Mouse (Mus musculus) forebrain, embryonic 10.5 days (tissue): ENCODE measurements around the gene Plcb1. TPM values are rescaled to one million over a fixed set of nuclear protein-coding genes. Genes with fewer than 3 reads are reported as not detected.

Source experiments
- DNase-seq: peaks from one replicate; pipeline ENCODE4 v3.0.0-alpha.2; 2017; ENCODE audit warnings: low spot score; ENCODE audit errors: extremely low spot score
- H3K27ac ChIP-seq: fragments of 300-500 bp; sonication (generic); 2 replicates; pipeline ENCODE4 v1.5.1; 2016; ENCODE audit warnings: mild to moderate bottlenecking
- H3K27me3 ChIP-seq: fragments of 300-500 bp; sonication (generic); 2 replicates; pipeline ENCODE4 v1.6.1; 2016; ENCODE audit warnings: mild to moderate bottlenecking; ENCODE audit not compliant: poor library complexity, severe bottlenecking
- H3K36me3 ChIP-seq: fragments of 300-500 bp; sonication (generic); replicated peaks from 2 replicates; pipeline ENCODE4 v1.6.1; 2016; ENCODE audit warnings: mild to moderate bottlenecking, moderate library complexity
- H3K4me1 ChIP-seq: fragments of 300-500 bp; sonication (generic); 2 replicates; pipeline ENCODE4 v1.6.1; 2016
- H3K4me3 ChIP-seq: fragments of 300-500 bp; sonication (generic); 2 replicates; pipeline ENCODE4 v1.5.1; 2016; ENCODE audit warnings: mild to moderate bottlenecking, moderate library complexity
- H3K9me3 ChIP-seq: fragments of 300-500 bp; sonication (generic); 2 replicates; pipeline ENCODE4 v1.6.1; 2016; ENCODE audit warnings: mild to moderate bottlenecking, moderate library complexity
- WGBS: fragments of 180-500 bp; shearing (Covaris S2); methylation state at CpG from one replicate; pipeline ENCODE4 v1.1.7; 2016; 5-methylcytosine and 5-hydroxymethylcytosine counted together
- polyA plus RNA-seq: library from polyadenylated mRNA; unstranded; fragments of >200 nt; fragmentation: Nextera tagmentation; extraction: Ambion mirVana; gene quantifications from 2 replicates; pipeline ENCODE4 v1.2.1, GENCODE M21; 2016

Gene Plcb1
- polyA plus RNA-seq, 1 experiment from 2014 or later, result 4.2 TPM

- Histone ChIP-seq H3K4me1 (no peaks in the 10 kb centered on the region), H3K4me3 (no peak overlapping the region), H3K27ac (no peak overlapping the region), H3K27me3 (no peaks in the 10 kb centered on the region), H3K9me3 (no peaks in the 10 kb centered on the region), H3K36me3 (no peaks in the 10 kb centered on the region)
- no peak for DNase-seq
- WGBS, result 94% methylated on average over 7 of the region's 7 CpGs
Measured at GRCm38 (mm10) chr2:134817058-134817840, 31.4 kb downstream of the Plcb1 start.

- H3K27ac ChIP-seq, result no peak overlapping the region
- WGBS, result 86% methylated on average over 6 of the region's 6 CpGs
- H3K9me3 ChIP-seq, result no peaks in the 10 kb centered on the region
- peaks cover 8% of the 10 kb centered on the region for H3K4me1 ChIP-seq
- DNase-seq, result no peak
- no peaks in the 10 kb centered on the region for H3K27me3 ChIP-seq
- no peak overlapping the region for H3K4me3 ChIP-seq
- no peaks in the 10 kb centered on the region for H3K36me3 ChIP-seq
Measured at GRCm38 (mm10) chr2:134821176-134821575, 35.3 kb downstream of the Plcb1 start.

- Histone ChIP-seq H3K4me1 (peaks cover 22% of the 10 kb centered on the region), H3K9me3 (no peaks in the 10 kb centered on the region), H3K27me3 (no peaks in the 10 kb centered on the region), H3K4me3 (no peak overlapping the region), H3K27ac (no peak overlapping the region), H3K36me3 (no peaks in the 10 kb centered on the region)
- 68% methylated on average over 7 of the region's 7 CpGs for WGBS
- no peak for DNase-seq
Measured at GRCm38 (mm10) chr2:134825645-134826044, 39.8 kb downstream of the Plcb1 start.

GRCm38 (mm10) chr2:134826111-134827005 lies 40.5 kb downstream of the Plcb1 start:
- Histone ChIP-seq H3K9me3 (no peaks in the 10 kb centered on the region), H3K36me3 (no peaks in the 10 kb centered on the region), H3K4me3 (no peak overlapping the region), H3K27ac (peak overlapping the region; percentile 72), H3K27me3 (no peaks in the 10 kb centered on the region), H3K4me1 (peaks cover 22% of the 10 kb centered on the region)
- no peak for DNase-seq
- WGBS, result 53% methylated on average over 8 of the region's 8 CpGs

- Histone ChIP-seq H3K4me1 (peaks cover 22% of the 10 kb centered on the region), H3K36me3 (no peaks in the 10 kb centered on the region), H3K27ac (no peak overlapping the region), H3K27me3 (no peaks in the 10 kb centered on the region), H3K9me3 (no peaks in the 10 kb centered on the region), H3K4me3 (no peak overlapping the region)
- WGBS, result 68% methylated on average over 3 of the region's 3 CpGs
- DNase-seq, result no peak
Measured at GRCm38 (mm10) chr2:134827778-134828487, 42.1 kb downstream of the Plcb1 start.

GRCm38 (mm10) chr2:134831861-134832260 lies 46.0 kb downstream of the Plcb1 start:
- Histone ChIP-seq H3K9me3 (no peaks in the 10 kb centered on the region), H3K27ac (no peak overlapping the region), H3K4me1 (peaks cover 7% of the 10 kb centered on the region; the same call in 1 of the 2 replicates), H3K4me3 (no peak overlapping the region), H3K27me3 (no peaks in the 10 kb centered on the region), H3K36me3 (no peaks in the 10 kb centered on the region)
- 96% methylated on average over 7 of the region's 7 CpGs for WGBS
- DNase-seq, result no peak

GRCm38 (mm10) chr2:134836097-134836496 lies 50.2 kb downstream of the Plcb1 start:
- 71% methylated on average over 1 of the region's 1 CpGs for WGBS
- DNase-seq, result no peak
- Histone ChIP-seq H3K4me3 (no peak overlapping the region), H3K4me1 (no peaks in the 10 kb centered on the region), H3K36me3 (no peaks in the 10 kb centered on the region), H3K27me3 (no peaks in the 10 kb centered on the region), H3K9me3 (no peaks in the 10 kb centered on the region), H3K27ac (no peak overlapping the region)

- no peak overlapping the region for H3K27ac ChIP-seq
- no peak overlapping the region for H3K4me3 ChIP-seq
- no peaks in the 10 kb centered on the region for H3K36me3 ChIP-seq
- no peaks in the 10 kb centered on the region for H3K9me3 ChIP-seq
- WGBS, result 88% methylated on average over 1 of the region's 1 CpGs
- no peaks in the 10 kb centered on the region for H3K27me3 ChIP-seq
- DNase-seq, result no peak
- H3K4me1 ChIP-seq, result no peaks in the 10 kb centered on the region
Measured at GRCm38 (mm10) chr2:134838185-134838584, 52.3 kb downstream of the Plcb1 start.

- H3K27ac ChIP-seq, result no peak overlapping the region
- H3K4me3 ChIP-seq, result no peak overlapping the region
- no peaks in the 10 kb centered on the region for H3K36me3 ChIP-seq
- H3K27me3 ChIP-seq, result no peaks in the 10 kb centered on the region
- 78% methylated on average over 1 of the region's 1 CpGs for WGBS
- no peaks in the 10 kb centered on the region for H3K4me1 ChIP-seq
- H3K9me3 ChIP-seq, result no peaks in the 10 kb centered on the region
- no peak for DNase-seq
Measured at GRCm38 (mm10) chr2:134838888-134839287, 53.0 kb downstream of the Plcb1 start.

- H3K4me1 ChIP-seq, result no peaks in the 10 kb centered on the region
Measured at GRCm38 (mm10) chr2:134842883-134843282, 57.0 kb downstream of the Plcb1 start.

GRCm38 (mm10) chr2:134844391-134845238 lies 58.7 kb downstream of the Plcb1 start:
- Histone ChIP-seq H3K27me3 (no peaks in the 10 kb centered on the region), H3K4me1 (no peaks in the 10 kb centered on the region), H3K9me3 (no peaks in the 10 kb centered on the region), H3K36me3 (no peaks in the 10 kb centered on the region), H3K27ac (no peak overlapping the region), H3K4me3 (no peak overlapping the region)
- WGBS, result 82% methylated on average over 6 of the region's 6 CpGs
- DNase-seq, result no peak

More at GRCm38 (mm10) chr2:134842883-134843282, 57.0 kb downstream of the Plcb1 start:
- Histone ChIP-seq H3K4me3 (no peak overlapping the region), H3K27ac (no peak overlapping the region), H3K27me3 (no peaks in the 10 kb centered on the region), H3K9me3 (no peaks in the 10 kb centered on the region), H3K36me3 (no peaks in the 10 kb centered on the region)
- WGBS, result 90% methylated on average over 4 of the region's 4 CpGs
- DNase-seq, result no peak

GRCm38 (mm10) chr2:134845239-134845738 lies 59.4 kb downstream of the Plcb1 start:
- Histone ChIP-seq H3K9me3 (no peaks in the 10 kb centered on the region), H3K4me3 (no peak overlapping the region), H3K36me3 (no peaks in the 10 kb centered on the region), H3K4me1 (no peaks in the 10 kb centered on the region), H3K27ac (no peak overlapping the region), H3K27me3 (no peaks in the 10 kb centered on the region)
- no peak for DNase-seq
- WGBS, result 76% methylated on average over 3 of the region's 3 CpGs
